Mouse (Mus musculus) spleen, postnatal 0 days (tissue): ENCODE data around the gene Zbtb48. TPM values are rescaled to one million over a fixed set of nuclear protein-coding genes. Genes with fewer than 3 reads are reported as not detected.

Experiments
- polyA plus RNA-seq: library from polyadenylated mRNA; unstranded; fragments of >200 nt; fragmentation: Nextera tagmentation; extraction: Ambion mirVana; gene quantifications from 2 replicates; pipeline ENCODE4 v1.2.1, GENCODE M21; 2015

Zbtb48 gene
- polyA plus RNA-seq: 6.6 and 10.6 TPM in 2 replicates

GRCm38 (mm10) chr4:152027524-152027923 lies at the start of gene Zbtb48:
Gene Zbtb48, minus strand, starts transcription at chr4:152027671.

GRCm38 (mm10) chr4:152072121-152072601 lies 44.7 kb upstream of the Zbtb48 start, which contains the start of gene Plekhg5:
Gene Plekhg5, plus strand, starts transcription at chr4:152072498.

GRCm38 (mm10) chr4:152038985-152039830 lies 11.7 kb upstream of the Zbtb48 start, which contains the start of gene Nol9:
Gene Nol9, plus strand, starts transcription at chr4:152039321.

GRCm38 (mm10) chr4:152038225-152038984 lies 10.9 kb upstream of the Zbtb48 start, which contains the start of gene Tas1r1:
Gene Tas1r1, minus strand, starts transcription at chr4:152038568.

GRCm38 (mm10) chr4:152008622-152009075 lies 18.8 kb downstream of the Zbtb48 start, which contains the start of gene Klhl21:
Gene Klhl21, plus strand, starts transcription at chr4:152008803.

GRCm38 (mm10) chr4:151996173-151996950 lies 31.1 kb downstream of the Zbtb48 start, which contains the start of gene Phf13:
Gene Phf13, minus strand, starts transcription at chr4:151996258.

GRCm38 (mm10) chr4:151988342-151989109 lies 38.9 kb downstream of the Zbtb48 start, which contains the start of gene Thap3:
Gene Thap3, minus strand, starts transcription at chr4:151988997.

Other genes with a start within 250 kb of the Zbtb48 start
- gene Camta1, start 165.8 kb downstream of the Zbtb48 start, polyA plus RNA-seq: 77.7 and 96.9 TPM in 2 replicates
- 47.9 and 48.4 TPM in 2 replicates for gene Dnajc11, start 94.0 kb downstream of the Zbtb48 start, polyA plus RNA-seq
- gene Thap3, start 38.7 kb downstream of the Zbtb48 start, polyA plus RNA-seq: 11.2 and 21.5 TPM in 2 replicates
- 6.5 and 7.6 TPM in 2 replicates for gene Phf13, start 31.4 kb downstream of the Zbtb48 start, polyA plus RNA-seq
- 6.8 and 6.9 TPM in 2 replicates for gene Klhl21, start 18.9 kb downstream of the Zbtb48 start, polyA plus RNA-seq
- 0.11 and 0.13 TPM in 2 replicates for gene Tas1r1, start 10.9 kb upstream of the Zbtb48 start, polyA plus RNA-seq
- 15.5 and 15.6 TPM in 2 replicates for gene Nol9, start 11.7 kb upstream of the Zbtb48 start, polyA plus RNA-seq
- 5.7 and 7.3 TPM in 2 replicates for gene Plekhg5, start 44.8 kb upstream of the Zbtb48 start, polyA plus RNA-seq
- gene Tnfrsf25, start 88.3 kb upstream of the Zbtb48 start, polyA plus RNA-seq: 0.66 and 1.9 TPM in 2 replicates
- gene Espn, start 124.7 kb upstream of the Zbtb48 start, polyA plus RNA-seq: 0.90 and 1.9 TPM in 2 replicates
- gene Hes2, start 131.2 kb upstream of the Zbtb48 start, polyA plus RNA-seq: not detected in 2 replicates
- 22.8 and 28.6 TPM in 2 replicates for gene Acot7, start 150.5 kb upstream of the Zbtb48 start, polyA plus RNA-seq
- gene Gpr153, start 246.6 kb upstream of the Zbtb48 start, polyA plus RNA-seq: 4.1 and 5.8 TPM in 2 replicates